Mouse (Mus musculus): ENCODE results near the gene Kdelr2.

DNA sequence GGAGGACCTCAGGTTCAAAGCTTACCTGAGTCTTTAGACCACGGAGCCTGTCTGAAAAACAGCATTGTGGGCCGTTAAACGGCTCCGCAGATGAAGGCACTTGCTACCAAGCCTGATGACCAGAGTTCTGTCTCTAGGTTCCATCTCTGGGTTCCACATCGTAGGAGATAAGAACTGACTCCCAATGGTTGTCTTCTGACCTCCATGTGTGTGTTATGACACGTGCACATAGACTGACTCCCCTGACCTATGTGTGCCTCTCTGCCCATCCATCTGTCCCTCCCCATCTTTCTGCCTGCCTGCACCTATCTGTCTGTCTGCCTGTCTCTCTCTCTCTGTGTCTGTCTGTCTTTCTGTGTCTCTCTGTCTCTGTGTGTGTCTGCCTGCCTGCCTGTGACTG is 64.3 kb downstream of the Kdelr2 start:
- no peak for TF ChIP-seq POLR2A (IDR thresholded peaks at IDR 0.05; ENCODE audit: insufficient read depth, low read depth, low read length)
- no peak for TF ChIP-seq CTCF (IDR thresholded peaks at IDR 0.05; ENCODE audit: insufficient read depth, low read depth, low read length)

All from olfactory bulb, adult 2 months (tissue).